In genomic region chr12:111089145-111089544, GRCm38 (mm10) we compare ENCODE assay signal across 9 mouse cellular contexts. TPM values are rescaled to one million over a fixed set of nuclear protein-coding genes. Genes with fewer than 3 reads are reported as not detected.
DNase-seq lines count a peak whose midpoint lies in the region; ATAC-seq lines count a peak whose summit lies in the region.
"Had no signal": no experiment of that assay in that cellular context is flagged by ENCODE, and none has a peak within 500 bp of the region (broad histone marks: within the 10 kb centered on the region; RNA-seq: fewer than 3 reads in every experiment).

No protein-coding gene starts in this region.

- H3K27ac ChIP-seq in lung, embryonic 16.5 days (ENCODE audit: low read length), result no peak overlapping the region
- H3K27ac ChIP-seq in heart, embryonic 16.5 days (ENCODE audit: low read length), result no peak overlapping the region
- peak overlapping the region; percentile 71 for H3K27ac ChIP-seq in midbrain, embryonic 16.5 days (ENCODE audit: low read length)
- H3K27ac ChIP-seq: liver, embryonic 15.5 days had no signal

- no peaks in the 10 kb centered on the region for H3K27me3 ChIP-seq in lung, embryonic 16.5 days (ENCODE audit: control insufficient read depth, insufficient read depth, low read depth, low read length)
- no peaks in the 10 kb centered on the region for H3K27me3 ChIP-seq in heart, embryonic 16.5 days (ENCODE audit: control insufficient read depth, insufficient read depth, low read length)
- no peaks in the 10 kb centered on the region for H3K27me3 ChIP-seq in midbrain, embryonic 16.5 days (ENCODE audit: control insufficient read depth, insufficient read depth, low read depth, low read length)
- H3K27me3 ChIP-seq: liver, embryonic 15.5 days had no signal

- 0 out of 2 replicates have a peak, but pooled peaks have one; percentile 32 for ATAC-seq in lung, embryonic 16.5 days (ENCODE audit: low read depth)
- peak; percentile 53; the same call in 1 of the 2 replicates for ATAC-seq in heart, embryonic 16.5 days (replicated peaks; ENCODE audit: extremely low read depth, insufficient read depth, low FRiP score)
- ATAC-seq in midbrain, embryonic 16.5 days, result no peak

- no peak overlapping the region for H3K4me2 ChIP-seq in lung, embryonic 16.5 days (ENCODE audit: low read depth, low read length)
- no peak overlapping the region for H3K4me2 ChIP-seq in heart, embryonic 16.5 days (ENCODE audit: low read depth, low read length)
- no peak overlapping the region for H3K4me2 ChIP-seq in midbrain, embryonic 16.5 days (ENCODE audit: low read length)
- H3K4me2 ChIP-seq: liver, embryonic 15.5 days had no signal

- peaks cover 4% of the 10 kb centered on the region; the same call in 1 of the 2 replicates for H3K36me3 ChIP-seq in lung, embryonic 16.5 days (ENCODE audit: control insufficient read depth, insufficient read depth, low read length)
- 0 out of 2 replicates have a peak, but pooled peaks cover 2% of the 10 kb centered on the region for H3K36me3 ChIP-seq in heart, embryonic 16.5 days (ENCODE audit: control insufficient read depth, insufficient read depth)
- no peaks in the 10 kb centered on the region for H3K36me3 ChIP-seq in midbrain, embryonic 16.5 days (ENCODE audit: control insufficient read depth, insufficient read depth, low read length)

- no peak overlapping the region for H3K4me3 ChIP-seq in lung, embryonic 16.5 days (ENCODE audit: low read length)
- H3K4me3 ChIP-seq in heart, embryonic 16.5 days (ENCODE audit: low read length), result no peak overlapping the region
- H3K4me3 ChIP-seq in midbrain, embryonic 16.5 days (ENCODE audit: low read depth, low read length), result no peak overlapping the region
- H3K4me3 ChIP-seq: liver, embryonic 15.5 days had no signal

- intact Hi-C loops in left cerebral cortex, postnatal 4 days (cut with DNase I), result loop anchor here (10.0 kb wide), 1 partner anchor 76 kb away; the partner anchor contains the start of gene Traf3

- no peak overlapping the region for H3K9ac ChIP-seq in lung, embryonic 16.5 days (ENCODE audit: low read length)
- no peak overlapping the region for H3K9ac ChIP-seq in heart, embryonic 16.5 days (ENCODE audit: low read length)
- peak overlapping the region; percentile 52; the same call in 1 of the 2 replicates for H3K9ac ChIP-seq in midbrain, embryonic 16.5 days (ENCODE audit: low read depth, low read length)
- H3K9ac ChIP-seq: liver, embryonic 15.5 days had no signal

- 0 out of 2 replicates have a peak, but pooled peaks cover 4% of the 10 kb centered on the region for H3K4me1 ChIP-seq in lung, embryonic 16.5 days (replicated peaks; ENCODE audit: control insufficient read depth, insufficient read depth, low read length)
- peaks cover 9% of the 10 kb centered on the region for H3K4me1 ChIP-seq in heart, embryonic 16.5 days (ENCODE audit: control insufficient read depth, insufficient read depth, low read length)
- peaks cover 18% of the 10 kb centered on the region for H3K4me1 ChIP-seq in midbrain, embryonic 16.5 days (ENCODE audit: control insufficient read depth, insufficient read depth, low read length)

- no peaks in the 10 kb centered on the region for H3K9me3 ChIP-seq in lung, embryonic 16.5 days (ENCODE audit: control insufficient read depth, low read length)
- no peaks in the 10 kb centered on the region for H3K9me3 ChIP-seq in heart, embryonic 16.5 days (replicated peaks; ENCODE audit: control insufficient read depth, low read length)
- no peaks in the 10 kb centered on the region for H3K9me3 ChIP-seq in midbrain, embryonic 16.5 days (replicated peaks; ENCODE audit: control insufficient read depth, low read length, poor library complexity, severe bottlenecking)
- H3K9me3 ChIP-seq: liver, embryonic 15.5 days had no signal

- no peak for DNase-seq in lung, postnatal 25 days (ENCODE audit: low spot score)
- DNase-seq in kidney, adult 8-10 months, result peak; percentile 33 to 34
- no peak for DNase-seq in embryo, embryonic 11 days
- no peak for DNase-seq in right cerebral cortex, postnatal 14 days
- DNase-seq in left cerebral cortex, postnatal 4 days, result no peak

- WGBS in lung, embryonic 16.5 days, result 80% methylated on average over 7 of the region's 7 CpGs
- WGBS in heart, embryonic 16.5 days, result 71% methylated on average over 7 of the region's 7 CpGs
- WGBS in midbrain, embryonic 16.5 days, result 56% methylated on average over 7 of the region's 7 CpGs

RNA-seq across cellular contexts. Expression of gene Rcor1, which starts 50.0 kb away (rescaled TPM):
- polyA plus RNA-seq in lung, embryonic 16.5 days (2015; fragmentation: Nextera tagmentation; extraction: Ambion mirVana), result 8.8 and 10.4 TPM in 2 replicates
- 6.4 and 6.5 TPM in 2 replicates for polyA plus RNA-seq in heart, embryonic 16.5 days (2015; fragmentation: Nextera tagmentation; extraction: Ambion mirVana)
- 4.4 and 5.3 TPM in 2 replicates for polyA plus RNA-seq in midbrain, embryonic 16.5 days (2015; fragmentation: Nextera tagmentation; extraction: Ambion mirVana)
- 10 to 100 TPM; 21.9 to 24.7 TPM for total RNA-seq in left cerebral cortex, postnatal 4 days (2021)

Comparison
In these comparisons a context has a peak if more than half of its experiments do, and no peak if none do; other contexts are left out.
1. DNase-seq: peak in kidney, adult 8-10 months (2 of 2); none in lung, postnatal 25 days (single experiment), embryo, embryonic 11 days (single experiment), right cerebral cortex, postnatal 14 days (single experiment) and left cerebral cortex, postnatal 4 days (single experiment).